Mouse (Mus musculus) MEL (cell line): ENCODE results near the gene Thsd7b.

Source experiments
- CHD1 ChIP-seq: IDR thresholded peaks from 2 replicates; pipeline ENCODE4 v1.6.1; 2012; ENCODE audit warnings: low read depth, mild to moderate bottlenecking, inconsistent platforms, low read length, improper control_type of control experiment
- CTCF ChIP-seq, 3 experiments: IDR thresholded peaks in 2 of 3; conservative IDR thresholded peaks in 1 of 3; 2 replicates each; pipeline ENCODE4 v1.5.1; 2011 to 2012; ENCODE audit warnings: low read length in 3 of 3, low read depth in 2 of 3, mild to moderate bottlenecking in 2 of 3, improper control_type of control experiment in 1 of 3, inconsistent platforms in 1 of 3, mixed read lengths in 1 of 3, moderate library complexity in 1 of 3; ENCODE audit not compliant: control insufficient read depth in 1 of 3, insufficient read depth in 1 of 3, poor library complexity in 1 of 3, severe bottlenecking in 1 of 3
- E2F4 ChIP-seq: IDR thresholded peaks from 2 replicates; pipeline ENCODE4 v1.6.1; 2011; ENCODE audit warnings: low read depth, low read length, improper control_type of control experiment, borderline replicate concordance
- ELF1 ChIP-seq: IDR thresholded peaks from 2 replicates; pipeline ENCODE4 v1.6.1; 2014; ENCODE audit warnings: low read depth, mild to moderate bottlenecking, inconsistent platforms, low read length, improper control_type of control experiment, moderate library complexity
- MAX ChIP-seq: IDR thresholded peaks from 2 replicates; pipeline ENCODE4 v1.6.1; 2011; ENCODE audit warnings: low read length, improper control_type of control experiment
- MYC ChIP-seq: IDR thresholded peaks from 2 replicates; pipeline ENCODE4 v1.6.1; 2011; ENCODE audit warnings: low read depth, mild to moderate bottlenecking, low read length, improper control_type of control experiment, moderate library complexity
- NELFE ChIP-seq: IDR thresholded peaks from 2 replicates; pipeline ENCODE4 v1.6.1; 2011; ENCODE audit warnings: low read depth, low read length, improper control_type of control experiment
- POLR2A ChIP-seq, 2 experiments: IDR thresholded peaks; 2 replicates each; pipeline ENCODE4 v1.6.1; 2011 to 2012; ENCODE audit warnings: low read length in 2 of 2, mild to moderate bottlenecking in 2 of 2, control low read depth in 1 of 2, improper control_type of control experiment in 1 of 2, low read depth in 1 of 2, moderate library complexity in 1 of 2; ENCODE audit not compliant: control insufficient read depth in 1 of 2, insufficient read depth in 1 of 2, poor library complexity in 1 of 2
- UBTF ChIP-seq: IDR thresholded peaks from 2 replicates; pipeline ENCODE4 v1.6.1; 2012; ENCODE audit warnings: low read depth, mild to moderate bottlenecking, inconsistent platforms, low read length, improper control_type of control experiment, moderate library complexity, borderline replicate concordance; ENCODE audit not compliant: insufficient read depth
- USF1 ChIP-seq: IDR thresholded peaks from 2 replicates; pipeline ENCODE4 v1.6.1; 2014; ENCODE audit warnings: low read depth, mild to moderate bottlenecking, inconsistent platforms, low read length, improper control_type of control experiment, moderate library complexity
- ZKSCAN1 ChIP-seq: IDR thresholded peaks from 2 replicates; pipeline ENCODE4 v1.6.1; 2012; ENCODE audit warnings: low read depth, mild to moderate bottlenecking, inconsistent platforms, low read length, improper control_type of control experiment, moderate library complexity
- ZNF384 ChIP-seq: IDR thresholded peaks from 2 replicates; pipeline ENCODE4 v1.6.1; 2012; ENCODE audit warnings: low read depth, mild to moderate bottlenecking, inconsistent platforms, low read length, improper control_type of control experiment

- TF ChIP-seq UBTF, result no peak
- no peak for TF ChIP-seq ZKSCAN1
- TF ChIP-seq E2F4, result no peak
- TF ChIP-seq MYC, result no peak
- TF ChIP-seq CTCF (IDR thresholded peaks at IDR 0.05 in 2 of 3, conservative IDR thresholded peaks at IDR 0.05 in 1 of 3; ENCODE audit: control insufficient read depth in 1 of 3, insufficient read depth in 1 of 3, low read depth in 2 of 3, low read length in 3 of 3, poor library complexity in 1 of 3, severe bottlenecking in 1 of 3), result no peak
- no peak for TF ChIP-seq ZNF384
- TF ChIP-seq ELF1, result no peak
- no peak for TF ChIP-seq NELFE
- TF ChIP-seq CHD1, result no peak
- no peak for TF ChIP-seq MAX
- TF ChIP-seq USF1, result no peak
- TF ChIP-seq POLR2A (IDR thresholded peaks at IDR 0.05; ENCODE audit: control insufficient read depth in 1 of 2, insufficient read depth in 1 of 2, low read depth in 1 of 2, low read length in 2 of 2, poor library complexity in 1 of 2), result no peak
Measured at GRCm38 (mm10) chr1:129586635-129587034, 313.5 kb downstream of the Thsd7b start.
